Mouse (Mus musculus): ENCODE measurements around the gene Snapc4. TPM values are rescaled to one million over a fixed set of nuclear protein-coding genes. Genes with fewer than 3 reads are reported as not detected.
"Not testable (repeated sequence)": the region's sequence is repeated elsewhere in the genome, so short reads cannot be mapped to it uniquely, and the experiment has no call there.

Snapc4 gene
- total RNA-seq, 2 experiments from 2014 or later = 66.3 to 68.0 TPM

DNA sequence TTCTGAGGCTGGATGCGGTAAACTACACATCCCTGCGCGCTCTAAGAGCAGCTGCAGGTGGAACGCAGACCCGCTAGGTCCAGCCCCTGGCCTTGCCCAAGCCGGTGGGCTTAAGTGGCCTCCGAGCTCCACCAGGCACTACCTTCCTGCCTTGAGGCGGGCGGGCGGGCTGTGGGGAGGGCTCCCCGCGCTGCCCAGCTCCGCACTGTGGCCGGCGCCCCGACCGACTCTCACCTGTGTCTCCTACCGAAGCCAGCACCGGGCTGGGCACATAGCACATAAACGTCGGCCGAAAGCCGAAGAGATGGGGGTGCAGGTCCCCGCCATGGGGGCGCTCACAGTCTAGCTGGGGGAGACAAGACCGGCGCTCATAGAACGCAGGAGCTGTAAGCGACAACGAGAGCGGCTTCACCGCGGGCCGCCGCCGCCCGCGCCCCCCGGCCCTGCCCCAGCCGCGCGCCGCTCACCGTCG is 8.3 kb upstream of the Snapc4 start:
- no peak for DNase-seq (ENCODE audit: low spot score in 2 of 2)
- intact Hi-C loops (cut with DNase I) = no loop called here

- no peak for DNase-seq (ENCODE audit: low spot score in 2 of 2)
- intact Hi-C loops (cut with DNase I) = no loop called here
These were observed 7.3 kb upstream of the Snapc4 start for GRCm38 (mm10) chr2:26387713-26388112.

DNA sequence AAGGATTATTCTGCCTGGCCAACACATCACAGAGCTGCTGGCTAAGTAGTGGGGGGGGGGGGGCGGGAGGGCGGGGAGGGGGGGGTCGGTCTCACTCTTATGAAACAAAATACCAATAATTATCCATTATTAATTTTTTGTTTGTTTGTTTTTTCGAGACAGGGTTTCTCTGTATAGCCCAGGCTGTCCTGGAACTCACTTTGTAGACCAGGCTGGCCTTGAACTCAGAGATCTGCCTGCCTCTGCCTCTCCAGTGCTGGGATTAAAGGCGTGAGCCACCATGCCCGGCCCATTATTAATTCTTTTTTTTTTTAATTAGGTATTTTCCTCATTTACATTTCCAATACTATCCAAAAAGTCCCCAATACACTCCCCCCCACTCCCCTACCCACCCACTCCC is 418 bp upstream of the Snapc4 start:
- DNase-seq (ENCODE audit: low spot score in 2 of 2); intact Hi-C loops (cut with DNase I): not testable (repeated sequence)

GRCm38 (mm10) chr2:26372396-26372795 is 8.1 kb downstream of the Snapc4 start:
- intact Hi-C loops (cut with DNase I) = no loop called here
- no peak for DNase-seq (ENCODE audit: low spot score in 2 of 2)

DNA sequence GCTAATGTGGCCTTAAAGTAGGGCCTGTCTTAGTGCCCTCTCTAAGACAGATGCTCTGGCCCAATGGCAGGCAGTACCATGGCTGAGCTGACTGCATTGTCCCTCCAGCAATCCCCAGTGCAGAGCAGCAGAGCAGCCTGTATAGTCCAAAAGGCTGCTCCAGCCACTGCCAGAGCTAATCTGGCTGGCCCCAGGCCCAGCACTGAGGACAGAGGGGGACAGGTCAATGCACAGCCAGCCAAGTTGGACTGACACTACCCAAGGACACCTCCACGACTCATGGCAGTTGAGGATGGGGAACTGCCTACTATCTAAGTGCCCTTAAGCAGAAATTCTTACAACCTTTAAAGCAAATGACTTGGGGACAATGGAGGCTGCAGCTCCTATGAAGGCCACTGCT is 11.9 kb downstream of the Snapc4 start:
- DNase-seq (ENCODE audit: low spot score in 2 of 2) = no peak
- intact Hi-C loops (cut with DNase I) = no loop called here

DNA sequence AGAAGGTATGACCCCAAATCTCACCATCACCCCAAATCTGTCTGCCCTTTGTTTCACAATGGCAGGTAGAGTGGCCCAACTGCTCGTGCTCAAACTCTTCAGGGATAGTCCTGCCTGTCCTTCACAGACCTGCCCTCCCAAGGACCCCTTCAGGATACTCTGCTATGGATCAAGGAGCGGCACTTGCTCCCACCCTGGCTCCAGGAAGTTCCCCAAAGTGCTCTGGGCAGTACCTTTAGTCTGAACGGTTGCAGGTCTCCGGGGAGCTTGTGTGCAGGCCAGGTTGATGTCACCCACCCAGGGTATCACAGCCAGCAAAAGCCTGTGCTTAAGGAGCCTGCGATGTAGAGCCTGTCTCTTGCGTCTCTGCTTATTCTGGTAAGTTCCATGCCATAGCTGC is 12.5 kb downstream of the Snapc4 start:
- no peak for DNase-seq (ENCODE audit: low spot score in 2 of 2)
- intact Hi-C loops (cut with DNase I) = no loop called here

DNA sequence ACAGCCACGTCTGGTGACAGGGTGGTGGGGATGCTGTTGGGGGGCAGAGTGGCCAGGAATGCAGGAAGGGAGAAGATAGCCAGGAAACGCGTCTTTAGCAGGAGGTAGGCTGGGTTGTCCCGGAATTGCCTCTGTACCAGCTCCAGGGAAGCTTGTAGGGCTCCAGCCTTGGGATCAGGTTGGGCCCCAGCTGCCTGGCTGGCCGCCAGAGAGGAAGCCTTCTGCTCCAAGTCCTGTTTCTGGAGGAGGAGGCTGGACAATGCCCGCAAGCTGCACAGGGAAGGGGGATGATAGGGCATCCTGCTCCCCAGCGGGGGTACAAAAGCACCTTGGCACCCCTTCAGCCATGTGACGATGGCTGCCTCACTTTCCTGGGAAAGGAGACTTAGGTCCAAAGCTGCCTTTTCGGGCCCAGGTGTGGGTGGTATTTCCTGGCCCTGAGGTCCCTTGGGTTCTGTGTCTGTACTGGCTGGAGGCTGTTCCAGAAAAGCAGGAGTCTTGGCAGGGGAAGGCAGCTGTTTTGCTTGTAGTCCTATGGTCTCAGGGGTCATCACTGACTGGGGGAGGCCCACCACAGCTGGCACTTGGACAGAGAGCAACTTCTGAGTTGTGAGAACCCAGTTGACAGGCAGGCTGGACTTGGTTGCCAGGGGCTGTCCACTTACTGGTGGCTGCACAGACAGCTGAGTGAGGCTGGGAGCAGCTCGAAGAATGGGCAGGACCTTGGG is 15.6 kb downstream of the Snapc4 start:
- intact Hi-C loops (cut with DNase I) = no loop called here
- DNase-seq (ENCODE audit: low spot score in 2 of 2) = no peak

DNA sequence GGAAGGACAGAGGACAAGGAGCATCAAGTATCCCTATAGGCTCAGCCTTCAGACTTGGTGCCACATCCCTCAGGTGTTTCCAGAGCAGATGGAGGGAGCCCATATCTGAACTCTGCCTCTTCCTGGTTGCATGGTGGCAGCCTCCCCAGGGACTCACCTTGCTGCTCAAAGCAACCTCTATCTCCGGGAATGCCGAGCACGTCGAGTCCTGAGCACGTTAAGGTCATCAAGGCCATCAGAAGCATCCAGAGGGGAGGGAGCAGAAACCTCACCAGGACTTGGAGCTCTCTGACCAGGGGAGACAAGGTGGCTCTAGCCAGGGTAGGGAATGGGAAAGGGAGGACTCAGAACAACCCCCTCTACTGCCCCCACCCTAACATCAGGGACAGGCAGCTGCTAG is 17.0 kb downstream of the Snapc4 start:
- intact Hi-C loops (cut with DNase I) = no loop called here
- no peak for DNase-seq (ENCODE audit: low spot score in 2 of 2)

- DNase-seq (ENCODE audit: low spot score in 2 of 2) = no peak
- intact Hi-C loops (cut with DNase I) = no loop called here
These were observed 17.5 kb downstream of the Snapc4 start for GRCm38 (mm10) chr2:26362991-26363390.

DNA sequence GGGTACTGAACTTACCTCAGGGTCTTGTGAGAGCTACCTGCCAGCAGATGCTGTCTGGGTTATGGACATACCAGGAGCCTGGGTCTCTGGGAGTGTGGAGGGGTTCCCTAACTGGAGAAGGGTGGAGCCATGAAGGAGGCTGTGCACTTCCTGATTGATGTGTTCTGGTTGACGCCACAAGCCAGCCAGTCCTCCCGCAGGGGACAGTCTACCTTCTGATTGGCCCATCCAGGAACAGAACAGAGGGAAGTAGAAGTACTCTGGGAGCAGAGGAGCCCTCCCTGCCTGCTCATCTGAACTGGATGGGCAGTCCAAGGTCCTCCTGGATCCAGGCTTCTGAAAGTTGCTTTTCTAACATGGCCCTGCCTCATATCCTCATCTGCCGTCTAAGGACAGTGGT is 19.7 kb downstream of the Snapc4 start, which contains the start of gene Card9:
Gene Card9, minus strand, starts transcription at position 147 of the 400 bp plus-strand sequence.
- intact Hi-C loops (cut with DNase I) = no loop called here
- no peak for DNase-seq (ENCODE audit: low spot score in 2 of 2)

- intact Hi-C loops (cut with DNase I) = loop anchor here (10.0 kb wide), 1 partner anchor 205 kb away; no protein-coding TSS in a partner anchor
- DNase-seq (ENCODE audit: low spot score in 2 of 2) = no peak
These were observed 20.5 kb downstream of the Snapc4 start for GRCm38 (mm10) chr2:26359983-26360382.

DNA sequence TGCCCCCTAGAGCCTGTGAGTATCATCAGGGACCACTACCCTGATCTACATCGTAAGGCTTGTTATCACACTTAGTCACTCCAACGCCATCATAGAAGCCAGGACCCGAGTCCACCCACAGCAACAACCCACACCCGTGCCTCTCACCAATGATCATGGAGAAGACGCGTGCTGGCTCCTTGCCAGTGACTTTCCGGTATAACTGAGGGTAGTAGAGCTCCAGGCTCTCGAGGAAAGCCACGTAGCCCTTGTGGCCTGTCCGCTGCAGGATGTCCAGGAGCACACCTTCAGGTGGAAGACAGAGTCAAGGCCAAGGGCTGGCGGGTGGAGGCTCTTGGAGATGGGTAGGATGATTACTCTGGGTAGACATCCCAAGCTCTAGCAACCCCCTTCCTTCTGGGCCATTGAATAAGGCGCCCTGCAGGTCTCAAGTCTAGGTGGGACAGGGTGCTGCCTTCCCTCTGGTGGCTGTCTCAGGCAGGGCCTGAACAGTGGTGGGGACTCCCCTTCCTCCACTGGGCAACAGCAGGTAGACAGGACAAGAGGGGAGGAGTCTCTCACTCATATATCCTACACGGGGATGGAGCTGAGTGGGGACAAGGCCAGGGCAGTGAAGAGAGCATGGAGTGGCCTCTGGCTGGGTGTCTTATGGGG is 21.7 kb downstream of the Snapc4 start:
- intact Hi-C loops (cut with DNase I) = loop anchor here (10.0 kb wide), 1 partner anchor 204 kb away; no protein-coding TSS in a partner anchor
- no peak for DNase-seq (ENCODE audit: low spot score in 2 of 2)

GRCm38 (mm10) chr2:26357484-26357883 is 23.0 kb downstream of the Snapc4 start:
- intact Hi-C loops (cut with DNase I) = loop anchor here (10.0 kb wide), 1 partner anchor 203 kb away; no protein-coding TSS in a partner anchor
- no peak for DNase-seq (ENCODE audit: low spot score in 2 of 2)

DNA sequence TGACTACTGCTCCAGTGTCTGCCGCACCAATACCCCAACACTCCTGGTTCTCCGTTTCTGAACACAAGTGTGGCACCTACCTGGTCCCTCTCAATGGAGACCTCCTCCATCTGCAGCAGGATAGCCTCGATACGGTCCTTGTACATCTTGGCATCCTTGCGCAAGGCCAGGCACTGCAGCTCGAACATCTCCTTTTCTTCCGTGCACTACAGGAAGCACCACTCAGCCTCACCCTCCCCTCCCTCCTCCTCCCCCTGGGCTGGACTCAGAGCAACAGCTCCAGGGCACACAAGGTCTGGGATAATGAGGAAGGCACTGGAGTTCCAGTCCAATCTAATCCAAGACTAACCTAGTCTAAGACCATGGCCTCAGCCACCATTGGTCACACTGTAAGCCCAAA is 23.8 kb downstream of the Snapc4 start:
- intact Hi-C loops (cut with DNase I) = loop anchor here (10.0 kb wide), 1 partner anchor 202 kb away; no protein-coding TSS in a partner anchor
- DNase-seq (ENCODE audit: low spot score in 2 of 2) = no peak

GRCm38 (mm10) chr2:26356231-26356630 is 24.2 kb downstream of the Snapc4 start:
- DNase-seq (ENCODE audit: low spot score in 2 of 2) = no peak
- intact Hi-C loops (cut with DNase I) = loop anchor here (10.0 kb wide), 1 partner anchor 201 kb away; no protein-coding TSS in a partner anchor

DNA sequence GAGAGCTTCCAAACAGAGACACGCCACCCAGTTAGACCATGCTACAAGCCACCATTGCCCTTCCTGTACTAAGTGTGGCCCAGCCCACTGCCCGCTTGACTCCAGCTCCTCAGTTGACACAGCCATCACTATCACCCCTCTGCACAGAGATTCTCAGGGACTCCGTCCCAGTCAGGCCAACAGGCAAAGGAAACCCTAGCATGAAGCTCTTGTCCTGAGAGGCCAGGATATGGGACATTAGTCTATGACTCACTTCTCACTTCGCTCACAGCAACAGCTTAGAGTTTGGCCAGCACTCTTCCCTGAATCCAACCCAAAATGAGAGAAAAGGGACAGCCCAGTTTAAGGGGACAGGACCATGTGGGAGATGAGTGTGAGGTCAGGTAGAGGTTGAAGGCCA is 26.1 kb downstream of the Snapc4 start:
- intact Hi-C loops (cut with DNase I) = loop anchor here (10.0 kb wide), 1 partner anchor 200 kb away; no protein-coding TSS in a partner anchor

GRCm38 (mm10) chr2:26353066-26353980 is 27.1 kb downstream of the Snapc4 start:
- intact Hi-C loops (cut with DNase I) = loop anchor here (10.0 kb wide), 1 partner anchor 199 kb away; no protein-coding TSS in a partner anchor
- DNase-seq (ENCODE audit: low spot score in 2 of 2) = no peak

More for the DNA sequence above, 26.1 kb downstream of the Snapc4 start:
- no peak for DNase-seq (ENCODE audit: low spot score in 2 of 2)

DNA sequence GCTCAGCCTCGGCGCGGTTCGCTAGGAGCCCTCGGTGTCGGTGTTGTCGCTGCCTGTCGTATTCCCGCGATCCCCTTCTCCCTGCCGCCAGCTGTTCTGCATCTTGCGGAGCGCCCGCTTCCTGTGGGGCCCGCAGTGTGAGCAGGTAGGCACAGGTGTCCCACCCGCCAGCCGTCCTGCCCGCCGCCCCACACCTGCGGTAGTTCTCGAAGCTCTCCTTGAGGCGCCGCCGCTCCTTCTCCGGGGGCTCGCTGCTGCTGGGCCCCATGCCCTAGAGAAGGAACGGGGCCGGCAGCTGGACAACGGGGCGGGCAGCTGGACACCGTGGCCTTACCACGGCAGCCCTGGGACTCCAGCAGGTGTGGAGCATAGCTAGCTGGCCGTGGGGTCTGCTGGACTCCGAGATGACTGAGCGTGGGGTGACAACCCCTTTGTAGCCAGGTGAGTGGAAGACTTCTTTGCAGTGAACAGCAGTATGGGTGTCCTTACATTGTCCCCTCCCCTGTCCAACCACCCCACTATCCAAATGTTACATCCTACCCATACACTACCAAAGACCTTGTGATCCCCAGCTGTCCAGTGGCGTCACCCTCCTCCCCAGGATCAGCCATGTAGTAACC is 28.1 kb downstream of the Snapc4 start:
- DNase-seq (ENCODE audit: low spot score in 2 of 2) = no peak

More for the DNA sequence above, 28.1 kb downstream of the Snapc4 start:
- intact Hi-C loops (cut with DNase I) = loop anchor here (1.0 to 10.0 kb wide), 2 partner anchors 52 to 198 kb away; no protein-coding TSS in a partner anchor
